Mouse (Mus musculus) CH12.LX (cell line): ENCODE measurements at regions not wholly inside any gene's neighbourhood (a gene's known extent, or its start where the extent isn't known, plus 50 kb on each side); places are given as distances from the start of the nearest gene placed in this dataset.

Experiments
- DNase-seq: peaks from one replicate; pipeline ENCODE4 v3.0.0-alpha.2; 2013; ENCODE audit errors: extremely low read depth
- H3K27ac ChIP-seq: 2 replicates; pipeline ENCODE4 v1.5.1; 2012; ENCODE audit warnings: low read depth, mild to moderate bottlenecking, control low read depth, moderate library complexity; ENCODE audit not compliant: insufficient read depth
- H3K27me3 ChIP-seq: replicated peaks from 2 replicates; pipeline ENCODE3; 2012; ENCODE audit warnings: inconsistent platforms
- H3K36me3 ChIP-seq, 2 experiments: replicated peaks in 1 of 2; 2 replicates each; pipeline versions ENCODE3 to v1.6.1; 2012; ENCODE audit warnings: inconsistent platforms in 1 of 2, low read length in 1 of 2, mild to moderate bottlenecking in 1 of 2, mixed read lengths in 1 of 2, moderate library complexity in 1 of 2; ENCODE audit not compliant: control insufficient read depth in 1 of 2, insufficient read depth in 1 of 2
- H3K4me1 ChIP-seq, 2 experiments: 2 replicates each; pipeline ENCODE4 v1.6.1; 2012; ENCODE audit warnings: inconsistent platforms in 1 of 2, moderate library complexity in 1 of 2; ENCODE audit not compliant: insufficient read depth in 2 of 2, control insufficient read depth in 1 of 2
- H3K4me2 ChIP-seq: 2 replicates; pipeline ENCODE4 v1.6.1; 2012; ENCODE audit warnings: low read depth, mild to moderate bottlenecking, control low read depth; ENCODE audit not compliant: poor library complexity, insufficient read depth, severe bottlenecking
- H3K4me3 ChIP-seq, 3 experiments: fragments of 150-350 bp in 1 of 3; sonication (generic) in 1 of 3; replicated peaks in 1 of 3; 2 replicates each; pipeline versions ENCODE3 to v1.5.1; 2011 to 2012; ENCODE audit warnings: low read depth in 2 of 3, low read length in 2 of 3, mild to moderate bottlenecking in 2 of 3, moderate library complexity in 2 of 3, control low read depth in 1 of 3, improper control_type of control experiment in 1 of 3, inconsistent platforms in 1 of 3, mixed read lengths in 1 of 3; ENCODE audit not compliant: poor library complexity in 1 of 3
- H3K79me2 ChIP-seq: replicated peaks from 2 replicates; pipeline ENCODE4 v1.6.1; 2012; ENCODE audit warnings: mild to moderate bottlenecking, moderate library complexity; ENCODE audit not compliant: control insufficient read depth, poor library complexity, insufficient read depth, severe bottlenecking; ENCODE audit errors: extremely low read depth
- H3K9ac ChIP-seq: 2 replicates; pipeline ENCODE4 v1.6.1; 2012; ENCODE audit warnings: low read depth, mild to moderate bottlenecking, control low read depth, moderate library complexity; ENCODE audit not compliant: insufficient read depth
- H3K9me3 ChIP-seq: replicated peaks from 2 replicates; pipeline ENCODE3; 2012; ENCODE audit warnings: low read length, inconsistent platforms, mixed read lengths
- CHD1 ChIP-seq: IDR thresholded peaks from 2 replicates; pipeline ENCODE4 v1.6.1; 2012; ENCODE audit warnings: low read depth, low read length, improper control_type of control experiment, inconsistent platforms
- CTCF ChIP-seq, 2 experiments: IDR thresholded peaks in 1 of 2; conservative IDR thresholded peaks in 1 of 2; 2 replicates each; pipeline ENCODE4 v1.5.1; 2011 to 2012; ENCODE audit warnings: low read depth in 2 of 2, low read length in 2 of 2, improper control_type of control experiment in 1 of 2, inconsistent platforms in 1 of 2, mild to moderate bottlenecking in 1 of 2, moderate library complexity in 1 of 2
- E2F4 ChIP-seq: IDR thresholded peaks from 2 replicates; pipeline ENCODE4 v1.6.1; 2011; ENCODE audit warnings: low read depth, low read length, improper control_type of control experiment; ENCODE audit not compliant: insufficient replicate concordance
- HCFC1 ChIP-seq: IDR thresholded peaks from 2 replicates; pipeline ENCODE4 v1.6.1; 2012; ENCODE audit warnings: low read depth, mild to moderate bottlenecking, inconsistent platforms, low read length, improper control_type of control experiment
- IRF4 ChIP-seq: IDR thresholded peaks from 2 replicates; pipeline ENCODE4 v1.6.1; 2014; ENCODE audit warnings: low read depth, mild to moderate bottlenecking, inconsistent platforms, low read length, improper control_type of control experiment
- JUND ChIP-seq: conservative IDR thresholded peaks from 2 replicates; pipeline ENCODE4 v1.6.1; 2011; ENCODE audit warnings: low read depth, low read length, improper control_type of control experiment
- MAZ ChIP-seq: IDR thresholded peaks from 2 replicates; pipeline ENCODE4 v1.6.1; 2012; ENCODE audit warnings: low read depth, mild to moderate bottlenecking, inconsistent platforms, low read length, improper control_type of control experiment, moderate library complexity
- MEF2A ChIP-seq: IDR thresholded peaks from 2 replicates; pipeline ENCODE4 v1.6.1; 2014; ENCODE audit warnings: low read depth, mild to moderate bottlenecking, inconsistent platforms, low read length, improper control_type of control experiment, borderline replicate concordance
- MYC ChIP-seq: IDR thresholded peaks from 2 replicates; pipeline ENCODE4 v1.6.1; 2011; ENCODE audit warnings: low read depth, mild to moderate bottlenecking, improper control_type of control experiment, low read length
- NELFE ChIP-seq: IDR thresholded peaks from 2 replicates; pipeline ENCODE4 v1.6.1; 2011; ENCODE audit warnings: low read depth, low read length, improper control_type of control experiment
- NRF1 ChIP-seq: IDR thresholded peaks from 2 replicates; pipeline ENCODE4 v1.6.1; 2014; ENCODE audit warnings: low read depth, mild to moderate bottlenecking, inconsistent platforms, low read length, improper control_type of control experiment, moderate library complexity
- PAX5 ChIP-seq: IDR thresholded peaks from 2 replicates; pipeline ENCODE4 v1.6.1; 2012; ENCODE audit warnings: low read length, inconsistent platforms, mixed read lengths
- POLR2A ChIP-seq: IDR thresholded peaks from 2 replicates; pipeline ENCODE4 v1.6.1; 2011; ENCODE audit warnings: low read depth, mild to moderate bottlenecking, improper control_type of control experiment, low read length
- SMC3 ChIP-seq: IDR thresholded peaks from 2 replicates; pipeline ENCODE4 v1.6.1; 2011; ENCODE audit warnings: low read depth, low read length, improper control_type of control experiment
- USF2 ChIP-seq: conservative IDR thresholded peaks from 2 replicates; pipeline ENCODE4 v1.6.1; 2011; ENCODE audit warnings: low read depth, low read length, improper control_type of control experiment
- ZMIZ1 ChIP-seq: IDR thresholded peaks from 2 replicates; pipeline ENCODE4 v1.6.1; 2012; ENCODE audit warnings: low read depth, mild to moderate bottlenecking, inconsistent platforms, low read length, improper control_type of control experiment
- dilution Hi-C: fragments of 300-500 bp; cut with MboI; formaldehyde crosslinking; loops from 2 replicates; pipeline ENCODE4 v1.14.3; 2020; ENCODE audit warnings: low sequenced_read_pairs; ENCODE audit not compliant: extremely low pct_unique_long_range_greater_than_20kb, extremely low pct_ligation_motif_present
- in situ Hi-C: fragments of 300-500 bp; cut with MboI; formaldehyde crosslinking; loops from 3 replicates; pipeline ENCODE4 v1.14.3; 2019; ENCODE audit warnings: low sequenced_read_pairs, low pct_ligation_motif_present, low pct_unique_long_range_greater_than_20kb, mixed read lengths

DNA sequence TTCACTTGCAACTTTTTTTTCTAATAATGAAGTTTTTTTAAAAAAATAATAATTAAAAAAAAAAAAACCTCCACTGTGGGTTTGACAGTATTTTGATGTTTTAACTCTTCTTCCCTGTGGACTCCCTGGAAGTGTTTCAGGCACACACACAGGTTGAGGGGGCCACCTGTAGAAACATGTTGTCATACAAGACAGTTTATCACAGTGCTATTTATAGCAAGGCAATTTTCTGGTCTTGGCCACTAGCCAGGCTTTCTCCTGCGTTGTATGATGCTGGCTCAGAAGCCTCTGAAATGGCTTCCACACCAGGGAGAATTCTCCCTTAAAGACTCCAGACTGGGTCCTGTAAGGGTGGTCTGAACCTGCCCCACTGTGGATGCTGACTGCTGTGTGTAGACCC is 59.9 kb upstream of the Serbp1 start:
- H3K36me3 ChIP-seq = no peaks in the 10 kb centered on the region
- no peak for DNase-seq
- no peaks in the 10 kb centered on the region for H3K27me3 ChIP-seq
- H3K9ac ChIP-seq = no peak overlapping the region
- H3K27ac ChIP-seq = no peak overlapping the region
- peaks cover 0 to 11% of the 10 kb centered on the region in 2 experiments; a peak in 2 of 4 replicates for H3K4me1 ChIP-seq
- TF ChIP-seq POLR2A = no peak
- no peaks in the 10 kb centered on the region for H3K79me2 ChIP-seq
- no peak overlapping the region for H3K4me3 ChIP-seq
- H3K9me3 ChIP-seq = peaks cover 2% of the 10 kb centered on the region
- H3K4me2 ChIP-seq = no peak overlapping the region
- dilution Hi-C loops (no loop called here), in situ Hi-C loops (no loop called here)

DNA sequence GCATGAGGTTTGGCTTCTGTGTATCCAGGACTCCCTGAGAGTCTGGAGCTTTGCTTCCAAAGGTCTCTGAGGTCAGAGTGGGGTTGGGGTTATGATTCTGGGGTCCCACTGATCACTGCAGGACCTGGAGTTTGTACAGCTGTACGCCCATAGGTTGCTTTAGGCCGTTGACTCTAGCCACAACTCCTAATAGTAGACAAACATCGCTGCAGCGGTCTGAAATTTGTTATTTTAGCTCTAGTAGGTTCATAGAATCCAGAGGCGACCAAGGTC is 67.4 kb upstream of the Serbp1 start:
- H3K36me3 ChIP-seq = no peaks in the 10 kb centered on the region
- peak overlapping the region in 1 of 3 experiments; percentile 19 for H3K4me3 ChIP-seq
- TF ChIP-seq NRF1 (no peak), SMC3 (no peak), MEF2A (no peak), JUND (no peak), HCFC1 (no peak), ZMIZ1 (no peak), MYC (no peak), MAZ (no peak), CTCF (conservative IDR thresholded peaks at IDR 0.05 in 1 of 2, IDR thresholded peaks at IDR 0.05 in 1 of 2; ENCODE audit: low read depth in 2 of 2, low read length in 2 of 2) (no peak), CHD1 (no peak), USF2 (no peak), IRF4 (no peak), NELFE (no peak), E2F4 (no peak), PAX5 (no peak)
- H3K4me1 ChIP-seq = peaks cover 0 to 13% of the 10 kb centered on the region in 2 experiments; a peak in 3 of 4 replicates
- no peaks in the 10 kb centered on the region for H3K27me3 ChIP-seq
- DNase-seq = no peak
- no peaks in the 10 kb centered on the region for H3K79me2 ChIP-seq
- dilution Hi-C loops (no loop called here), in situ Hi-C loops (loop anchor here (25.0 kb wide), 1 partner anchor 333 kb away; no protein-coding TSS in a partner anchor)
- H3K4me2 ChIP-seq = peak overlapping the region; percentile 91
- peaks cover 2% of the 10 kb centered on the region for H3K9me3 ChIP-seq
- H3K27ac ChIP-seq = no peak overlapping the region
- 0 out of 2 replicates have a peak overlapping the region, but pooled peaks have one; percentile 14 for H3K9ac ChIP-seq
